Mouse (Mus musculus) forelimb bud, embryonic 11.5 days (tissue): ENCODE measurements around the gene Pcsk5.

Experiments
- DNase-seq: peaks from one replicate; pipeline ENCODE4 v3.0.0-alpha.2; 2012; ENCODE audit warnings: low read depth, low spot score

The Pcsk5 gene

DNA sequence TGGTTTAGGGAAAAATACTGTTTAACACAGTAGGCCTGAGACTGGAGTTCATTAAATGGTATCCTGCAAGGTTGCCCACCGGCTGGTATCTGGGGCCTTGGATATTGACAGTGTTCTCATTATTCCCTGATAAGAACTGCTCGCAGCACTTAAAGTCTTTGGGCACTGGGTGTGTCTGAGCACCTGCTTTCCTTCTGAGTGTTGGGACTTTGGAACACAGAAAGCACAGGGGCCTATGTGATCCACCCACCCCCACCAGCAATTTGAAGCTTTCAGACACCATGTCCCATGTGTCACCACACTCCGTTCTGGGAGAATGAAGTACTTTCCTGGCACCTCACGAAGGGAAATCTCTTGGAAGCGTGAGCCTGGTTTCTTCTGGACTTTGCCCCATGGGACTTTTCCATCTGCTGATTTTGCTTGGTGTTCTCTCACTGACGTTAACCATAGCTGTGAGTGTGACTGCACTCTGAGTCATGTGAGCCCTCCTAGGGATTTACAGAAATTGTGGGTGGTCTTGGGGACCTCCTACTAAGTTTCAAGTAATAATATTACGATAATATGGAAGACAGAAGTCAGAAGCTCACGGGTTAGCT is 92.9 kb downstream of the Pcsk5 start:
- no peak for DNase-seq

DNA sequence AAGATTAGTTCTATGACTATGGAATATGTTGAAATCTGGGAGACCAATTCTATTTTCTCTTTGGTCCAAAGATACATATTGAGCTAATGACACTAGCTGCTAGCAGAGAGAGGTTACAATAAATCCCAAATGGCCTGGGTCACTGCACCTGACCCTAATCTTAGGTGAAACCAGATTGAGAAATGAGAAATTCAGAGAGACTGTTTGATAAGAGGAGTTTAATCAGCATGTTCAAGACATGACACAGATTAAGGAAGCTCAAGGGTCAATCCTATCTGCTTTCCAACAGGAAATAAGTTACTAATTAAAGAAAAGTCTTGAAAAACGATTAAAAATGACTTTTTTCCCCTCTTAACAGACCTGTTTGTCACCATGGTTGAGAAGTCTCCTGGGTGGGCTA is 96.0 kb downstream of the Pcsk5 start:
- no peak for DNase-seq

DNA sequence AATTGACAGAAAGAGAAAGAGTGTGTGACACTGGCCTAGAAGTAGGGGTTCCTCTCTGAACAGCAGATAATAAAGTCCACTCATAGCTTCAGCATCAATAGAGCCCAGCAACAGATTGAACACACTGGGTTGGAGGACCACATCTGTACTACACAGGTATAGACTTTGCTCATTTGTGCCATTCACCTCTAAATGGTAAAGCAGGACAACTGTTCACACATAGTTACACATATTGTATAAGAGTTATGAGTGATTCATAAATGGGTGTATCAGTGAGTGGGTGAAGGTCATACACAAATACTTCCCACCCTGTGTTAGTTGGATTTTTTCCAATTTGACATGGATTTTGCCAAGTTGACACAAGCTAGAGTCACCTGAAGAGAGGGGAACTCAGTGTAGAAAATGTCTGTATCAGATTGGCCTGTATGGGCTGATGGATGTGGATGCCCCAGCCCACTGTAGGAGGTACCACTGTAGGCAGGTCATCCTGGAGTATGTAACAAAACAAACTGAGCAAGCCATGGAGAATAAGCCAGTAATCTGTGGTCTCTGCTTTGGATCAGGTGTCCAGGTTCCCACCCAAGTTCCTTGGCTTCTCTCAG is 104.7 kb downstream of the Pcsk5 start:
- DNase-seq: no peak

DNA sequence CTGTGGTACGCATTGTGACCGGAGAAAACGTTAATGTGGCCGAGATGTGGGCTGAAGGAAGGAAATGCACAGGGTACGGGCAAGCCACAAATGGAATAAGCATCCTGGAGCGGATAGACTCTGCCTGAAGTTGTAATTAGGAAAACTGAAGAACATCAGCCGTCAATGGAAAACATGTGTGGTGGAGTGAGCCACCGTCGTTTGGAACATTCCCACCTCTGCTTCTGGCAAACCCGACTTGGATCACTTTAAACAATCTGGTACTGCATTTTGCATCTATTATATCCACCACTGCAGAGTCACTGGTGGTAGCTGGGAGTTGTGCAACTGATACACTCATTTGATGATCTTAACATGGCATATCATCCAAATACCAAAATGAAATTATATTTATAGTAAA is 120.4 kb downstream of the Pcsk5 start:
- DNase-seq: peak; percentile 50

DNA sequence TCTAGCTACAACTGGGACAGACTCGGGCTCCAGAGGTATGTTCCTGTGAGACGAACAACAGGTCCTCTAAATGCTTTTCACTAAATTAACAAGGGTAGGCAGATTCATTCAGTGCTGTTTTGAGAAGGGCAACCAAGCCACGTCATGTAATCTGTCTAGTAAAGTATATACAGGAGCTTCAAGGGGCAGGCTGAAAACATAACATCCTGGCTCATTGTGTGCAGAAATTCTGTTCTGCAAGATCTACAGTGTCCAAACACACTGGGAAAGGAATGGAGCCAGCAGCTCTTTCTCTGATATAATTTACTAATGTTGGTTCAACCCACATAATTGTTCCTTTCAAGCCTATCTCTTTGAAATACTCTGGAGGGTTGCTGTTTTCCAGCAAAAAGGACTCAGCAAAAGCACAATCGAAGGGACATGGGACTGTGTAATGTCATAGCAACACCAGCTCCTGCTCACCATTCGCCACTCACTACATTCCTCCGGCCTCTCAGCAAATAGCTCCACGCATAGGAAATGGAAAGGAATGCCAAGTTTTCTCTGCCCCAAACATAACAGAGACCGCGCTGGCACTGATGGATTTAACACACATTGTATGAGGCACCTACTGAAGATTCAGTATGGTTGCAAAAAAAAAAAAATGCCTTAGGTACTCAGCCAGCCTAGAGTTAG is 122.0 kb downstream of the Pcsk5 start:
- peak; percentile 24 for DNase-seq

DNA sequence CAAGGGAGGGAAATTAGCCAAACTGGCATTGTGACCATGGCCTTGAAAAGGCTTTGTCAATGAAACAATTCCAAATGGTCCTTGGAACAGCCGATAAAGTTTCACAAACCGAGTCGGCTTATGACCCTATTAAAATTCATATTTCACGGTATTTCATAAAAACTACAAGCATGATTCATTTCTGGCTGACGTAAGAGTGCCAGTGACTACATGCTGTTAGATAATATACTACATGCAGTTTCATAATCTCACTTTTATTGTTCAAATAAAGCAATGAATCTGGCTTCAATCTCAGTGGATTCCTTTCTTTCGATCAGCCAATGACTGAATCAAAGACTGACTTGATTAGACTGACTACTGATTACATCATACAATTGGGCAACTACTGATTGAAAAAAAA is 145.8 kb downstream of the Pcsk5 start:
- DNase-seq: no peak

DNA sequence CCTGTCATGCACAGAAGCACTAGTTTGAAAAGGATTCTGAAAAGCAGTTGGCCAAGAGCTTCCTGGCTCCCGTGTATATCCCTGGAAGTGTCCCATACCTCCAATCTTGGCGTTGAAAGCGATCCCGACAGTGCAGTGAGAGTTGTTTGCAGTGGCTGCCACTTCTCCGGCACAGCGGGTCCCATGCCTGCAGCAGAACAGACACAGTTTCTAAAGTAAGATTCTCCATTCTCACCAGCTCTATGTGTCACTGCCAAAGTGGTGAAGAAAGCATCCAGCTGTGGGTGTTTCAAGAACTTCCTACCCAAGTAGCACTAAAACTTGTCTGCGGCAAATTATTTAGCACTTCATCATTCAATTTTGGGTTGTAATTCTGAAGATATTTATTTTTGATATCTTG is 159.1 kb downstream of the Pcsk5 start:
- no peak for DNase-seq

DNA sequence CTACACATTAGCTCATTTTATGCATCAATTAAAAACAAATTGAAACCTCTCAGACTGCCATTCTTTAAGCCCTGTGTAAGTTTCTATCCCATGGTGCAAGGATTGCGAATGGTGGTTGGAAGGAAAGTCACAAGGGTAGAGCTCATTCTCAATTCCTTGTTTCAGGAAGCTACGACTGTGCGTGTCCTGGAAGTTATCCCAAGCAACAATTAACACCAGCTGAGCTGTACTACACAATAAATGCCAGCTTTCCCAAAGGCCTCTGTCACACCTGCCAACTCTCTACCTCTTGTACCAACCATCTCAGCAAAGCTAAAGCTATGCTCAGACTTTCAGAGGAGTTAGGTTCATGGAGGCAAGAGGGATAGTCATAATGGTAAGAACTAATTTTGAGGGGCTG is 174.8 kb downstream of the Pcsk5 start:
- no peak for DNase-seq

DNA sequence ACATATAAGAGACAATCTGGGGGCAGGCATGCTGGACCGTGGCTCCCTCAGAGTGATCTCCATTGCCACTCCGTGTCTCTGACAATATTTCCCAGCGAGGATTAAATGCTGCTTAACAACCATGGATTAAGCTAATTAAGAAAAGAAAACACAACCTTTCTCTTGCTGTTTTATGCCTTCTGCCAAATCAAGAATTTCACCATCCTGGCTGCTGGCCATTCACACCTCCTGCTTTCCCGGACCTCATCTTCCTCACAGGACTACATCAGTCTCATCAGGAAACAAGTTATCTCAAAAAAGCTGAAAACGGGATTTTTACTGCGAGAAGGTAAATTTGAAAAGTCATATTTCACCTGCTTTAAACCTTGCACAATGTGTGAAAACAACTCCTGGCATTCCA is 175.2 kb downstream of the Pcsk5 start:
- DNase-seq: no peak

DNA sequence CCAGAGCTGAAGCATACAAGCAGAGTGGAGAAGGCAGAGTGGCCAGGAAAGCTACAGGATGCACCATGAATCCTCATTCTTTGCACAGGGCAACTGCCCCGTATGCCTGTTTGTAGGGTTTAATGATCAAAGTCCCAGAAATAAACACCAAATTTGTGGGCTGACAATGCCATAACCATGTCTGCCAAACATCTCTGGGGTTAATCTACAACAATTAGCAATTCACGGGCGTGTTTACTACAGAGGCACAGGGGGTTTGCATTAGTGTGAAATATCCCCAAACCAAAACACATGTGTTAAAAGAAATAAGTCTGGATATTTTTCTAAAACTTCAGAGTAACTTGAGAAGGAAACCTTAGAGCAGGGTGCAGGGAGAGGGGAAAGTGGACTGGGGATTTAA is 178.1 kb downstream of the Pcsk5 start:
- DNase-seq: peak; percentile 52

DNA sequence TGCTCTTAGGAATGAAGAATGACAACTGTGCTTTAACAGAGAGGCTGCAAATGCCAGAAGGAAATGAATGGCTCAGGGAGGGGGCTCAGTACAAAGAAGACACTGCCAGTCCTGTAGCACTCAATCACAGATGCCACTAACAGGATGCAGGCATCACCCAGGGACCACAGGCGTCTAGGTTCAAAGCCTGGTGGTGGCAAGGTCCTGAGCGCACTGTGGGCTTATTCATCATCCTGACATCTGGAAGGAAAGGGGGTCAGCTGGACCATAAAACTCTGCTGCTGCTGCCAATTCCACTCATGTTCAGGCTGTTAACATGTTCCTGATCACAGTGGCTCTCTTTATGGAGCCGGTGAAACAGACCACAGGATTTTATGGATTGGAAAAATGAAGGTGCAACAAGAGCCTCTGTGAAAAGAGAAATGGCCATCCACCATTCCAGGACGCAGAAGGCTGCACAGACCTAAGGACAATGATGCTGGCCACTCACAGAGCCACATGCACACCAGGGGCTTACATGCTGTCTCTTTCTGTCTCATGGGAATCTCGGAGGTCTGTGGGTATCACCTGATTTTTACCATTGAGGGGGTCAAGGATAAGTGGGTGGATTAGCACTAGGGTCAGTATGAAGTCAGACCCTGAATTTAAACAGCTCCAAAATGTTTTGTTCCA is 186.5 kb downstream of the Pcsk5 start:
- DNase-seq: peak; percentile 87

DNA sequence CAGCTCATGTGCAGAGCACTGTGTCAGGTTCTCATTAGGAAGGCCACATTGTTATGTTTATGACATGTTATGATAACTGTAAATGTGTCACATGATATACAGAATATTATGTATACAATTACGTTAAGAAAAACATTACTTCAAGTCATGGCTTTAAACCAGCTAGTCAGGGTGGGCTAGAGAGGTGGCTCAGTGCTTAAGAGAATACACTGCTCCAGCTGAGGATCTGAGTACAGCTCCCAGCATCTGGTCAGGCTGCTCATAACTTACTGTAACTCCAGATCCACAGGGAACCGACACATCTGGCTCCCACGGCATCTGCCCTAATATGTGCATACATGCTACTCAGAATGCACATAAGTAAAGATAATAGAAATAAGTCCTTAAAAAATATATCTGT is 187.5 kb downstream of the Pcsk5 start:
- DNase-seq: peak; percentile 34

DNA sequence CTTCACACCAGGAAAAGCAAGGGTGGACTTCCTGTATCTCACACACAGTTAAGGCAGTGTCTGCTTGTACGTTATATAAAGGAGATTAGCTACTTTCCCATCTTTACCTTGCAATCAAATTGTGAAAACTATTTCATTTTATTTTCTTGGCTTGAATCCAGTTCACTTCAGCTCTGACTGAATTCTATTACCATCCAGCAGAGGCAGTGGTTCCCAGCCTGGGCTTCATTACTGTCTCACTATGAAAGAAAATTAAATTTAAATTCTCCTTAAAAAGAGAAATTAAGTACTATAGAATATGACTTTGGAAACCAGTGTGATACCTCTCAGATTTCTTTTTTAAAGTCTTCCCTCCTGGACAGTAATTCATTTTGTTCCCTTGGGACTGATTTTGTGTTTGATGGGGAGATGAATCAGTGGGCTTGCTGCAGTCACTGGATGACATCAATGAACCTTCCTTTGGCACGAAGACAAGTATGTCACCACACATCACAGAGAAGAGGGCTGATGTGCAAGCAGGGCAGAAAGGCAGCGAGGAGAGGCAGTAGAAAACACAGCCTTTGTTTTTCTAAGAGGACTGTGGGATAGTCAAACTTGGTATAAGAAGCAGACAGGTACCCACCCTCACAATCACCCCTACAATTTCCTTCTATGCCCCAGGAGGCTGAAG is 194.2 kb downstream of the Pcsk5 start:
- no peak for DNase-seq

DNA sequence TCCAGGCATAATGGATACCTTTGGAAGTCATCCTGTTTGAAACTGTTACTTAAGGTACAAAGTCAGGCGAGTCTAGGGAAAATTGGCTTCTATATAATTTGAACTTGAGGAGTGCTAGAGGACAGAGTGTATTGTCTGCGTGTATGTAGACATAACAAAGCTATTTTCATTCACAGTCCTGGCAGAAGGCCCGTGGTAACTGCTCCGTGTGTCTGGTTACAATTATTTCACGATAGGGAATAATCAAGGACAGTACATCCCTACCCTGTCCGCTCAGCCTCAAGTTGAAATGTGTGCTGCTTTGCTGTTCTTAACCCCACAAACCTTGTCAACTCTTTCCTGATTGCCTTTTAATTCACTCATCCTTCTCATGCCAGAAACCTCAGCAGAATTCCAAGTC is 201.4 kb downstream of the Pcsk5 start:
- DNase-seq: no peak

DNA sequence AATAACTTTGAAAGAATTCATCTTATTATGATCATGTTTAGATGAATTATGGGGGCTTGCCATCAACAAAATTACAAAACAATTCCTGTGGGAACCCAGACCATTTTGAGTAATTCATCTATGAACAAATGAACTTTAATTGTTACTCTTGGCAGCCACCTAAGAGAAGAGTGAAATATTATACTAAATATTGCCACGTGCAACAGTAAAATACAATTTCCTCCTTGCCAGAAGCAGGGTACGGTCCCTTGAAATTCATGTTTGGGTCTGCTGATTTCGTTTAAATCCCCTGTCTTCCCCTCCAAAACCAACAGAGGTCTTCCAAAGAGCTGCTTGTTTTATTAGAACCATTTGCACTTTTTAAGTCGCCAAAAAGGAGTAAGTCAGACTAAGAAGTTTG is 221.8 kb downstream of the Pcsk5 start:
- DNase-seq: no peak

DNA sequence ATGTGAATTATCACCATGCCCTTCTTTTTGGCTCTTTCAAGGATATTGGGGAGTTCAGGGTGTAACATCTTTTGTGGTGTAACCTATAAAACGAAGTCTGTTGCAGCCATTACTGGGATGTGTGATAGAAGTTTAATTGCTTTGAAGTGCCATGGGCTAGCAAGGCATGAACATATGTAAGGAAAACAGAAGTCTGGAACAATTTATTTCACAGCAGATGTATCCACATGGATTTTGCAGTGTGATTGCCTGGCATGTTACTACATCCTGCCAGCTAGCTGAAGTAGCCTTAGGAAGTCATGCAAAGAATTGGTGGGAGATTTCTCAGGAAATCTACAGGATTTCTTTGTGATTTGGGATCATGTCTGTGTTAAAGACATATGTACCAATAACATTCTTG is 230.9 kb downstream of the Pcsk5 start:
- no peak for DNase-seq

DNA sequence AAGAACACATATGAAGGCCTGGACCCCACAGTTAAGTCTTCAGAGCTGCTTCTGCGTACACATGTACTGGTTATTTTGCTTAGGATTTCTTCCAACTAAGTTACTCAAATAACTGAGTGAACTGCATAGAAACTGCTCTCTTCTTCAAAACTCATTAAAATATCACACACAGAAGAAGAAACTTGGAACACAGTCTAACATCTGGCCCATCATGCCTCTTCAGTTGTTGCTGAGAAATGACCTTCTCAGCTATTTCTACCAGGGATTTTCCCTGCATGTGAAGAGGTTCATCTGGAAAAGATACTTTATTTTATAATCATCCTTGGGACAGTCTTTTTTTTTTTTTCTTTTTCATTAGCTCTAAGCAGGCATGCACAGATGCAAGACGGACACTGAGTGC is 231.3 kb downstream of the Pcsk5 start:
- no peak for DNase-seq

DNA sequence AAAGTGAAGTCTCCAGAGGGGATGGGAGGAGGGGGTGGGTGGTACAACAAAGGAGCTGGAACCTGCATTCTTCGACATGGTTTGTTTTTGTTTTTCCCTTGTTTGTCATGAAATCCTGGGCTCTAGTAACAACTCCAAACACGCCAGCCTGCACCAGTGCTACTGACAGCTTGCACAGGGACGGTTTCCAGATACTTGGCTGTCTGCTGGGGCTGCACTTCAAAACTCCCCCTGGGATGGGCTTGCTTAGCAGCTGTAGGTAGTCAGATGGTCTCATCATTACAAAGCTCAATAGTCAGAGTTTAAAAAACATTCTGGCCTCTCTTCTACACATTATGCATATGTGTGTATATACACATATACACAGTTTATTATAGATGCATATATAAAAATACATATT is 234.1 kb downstream of the Pcsk5 start:
- no peak for DNase-seq

DNA sequence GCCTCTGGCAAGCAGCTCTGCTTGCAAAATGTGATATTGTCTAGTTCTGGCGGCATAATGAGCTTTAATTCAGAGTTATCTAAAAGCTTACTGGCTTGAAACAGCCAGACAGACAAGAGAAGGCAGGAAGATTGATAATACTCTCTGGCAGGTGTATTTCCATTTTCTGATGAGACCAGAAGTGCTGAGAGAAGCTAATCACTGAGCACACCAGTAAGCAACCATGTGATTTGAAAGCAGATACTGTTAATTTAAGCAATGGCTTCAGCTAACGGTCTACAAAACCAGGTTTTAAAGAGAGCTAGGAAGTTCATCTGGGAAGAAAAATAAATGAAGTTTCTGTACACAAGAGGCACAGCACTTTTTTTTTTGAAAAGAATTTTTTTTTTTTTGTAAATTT is 237.1 kb downstream of the Pcsk5 start:
- DNase-seq: no peak

DNA sequence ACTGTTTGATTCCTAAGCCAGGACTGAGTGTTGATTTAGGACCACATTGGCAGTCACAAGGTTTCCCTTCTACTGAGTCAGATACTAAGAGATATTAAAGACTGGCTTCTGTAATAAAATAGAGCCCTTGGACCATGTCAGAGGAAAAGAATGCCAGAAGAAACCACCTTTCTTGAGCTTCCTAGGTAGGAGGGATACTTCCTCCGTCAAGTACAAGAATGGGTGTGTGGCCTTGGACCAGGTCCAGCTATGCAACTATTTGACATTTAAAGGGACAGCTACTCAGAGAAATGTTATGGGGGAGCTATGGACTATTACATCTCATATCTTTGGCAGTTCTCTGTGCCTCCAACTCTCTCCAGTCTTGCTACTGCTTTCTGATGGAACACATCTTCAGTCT is 244.6 kb downstream of the Pcsk5 start:
- no peak for DNase-seq

DNA sequence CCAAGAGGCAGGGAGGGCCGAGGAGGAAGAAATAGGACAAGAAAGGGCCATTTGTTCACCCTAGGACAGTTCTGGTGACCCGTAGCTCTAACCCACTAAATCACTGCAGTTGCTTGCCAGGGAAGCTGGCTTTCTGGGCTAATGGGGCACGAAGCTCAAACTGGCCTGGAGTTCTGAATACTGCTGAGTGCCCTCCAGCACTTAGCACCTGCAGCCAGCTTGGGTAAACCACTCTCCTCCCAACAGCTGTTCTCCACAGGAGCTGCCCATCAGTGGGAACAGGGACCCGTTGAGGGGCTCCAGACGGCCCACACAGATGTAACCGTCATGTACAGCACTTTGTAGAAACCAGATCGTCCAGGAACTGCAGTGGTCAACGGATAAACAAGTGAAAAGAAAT is 246.1 kb downstream of the Pcsk5 start:
- DNase-seq: peak; percentile 66

DNA sequence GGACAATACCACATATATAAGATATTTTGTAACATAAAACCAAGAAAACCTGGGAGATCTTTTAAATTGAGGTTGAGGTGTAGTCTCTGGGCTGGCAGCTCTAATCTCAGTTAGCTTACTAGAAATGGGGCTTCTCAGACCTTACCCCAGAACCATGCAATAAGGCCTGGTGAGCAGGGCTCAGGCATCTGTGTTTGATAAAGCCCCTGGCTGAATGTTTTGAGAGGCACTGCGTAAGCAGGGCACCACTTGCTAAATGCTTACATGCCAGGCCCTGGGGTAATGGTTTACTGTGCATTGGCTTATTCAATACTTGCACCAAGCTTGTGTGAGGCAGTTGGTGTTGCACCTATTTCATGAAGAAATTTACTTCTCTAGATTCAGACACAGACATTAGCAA is 247.1 kb downstream of the Pcsk5 start:
- peak; percentile 77 for DNase-seq
